Mouse (Mus musculus) ES-E14 (cell line): ENCODE measurements around the gene Fer. TPM values are rescaled to one million over a fixed set of nuclear protein-coding genes. Genes with fewer than 3 reads are reported as not detected.

Source experiments
- DNase-seq: peaks from one replicate; pipeline ENCODE4 v3.0.0-alpha.2; 2013; ENCODE audit warnings: low read depth, low spot score
- H3K27ac ChIP-seq: 2 replicates; pipeline ENCODE4 v1.5.1; 2012; ENCODE audit warnings: low read depth, mild to moderate bottlenecking, low read length, moderate library complexity, mixed read lengths; ENCODE audit not compliant: poor library complexity, insufficient read depth, severe bottlenecking
- H3K36me3 ChIP-seq: 2 replicates; pipeline ENCODE4 v1.6.1; 2012; ENCODE audit warnings: mild to moderate bottlenecking, low read length, moderate library complexity, mixed read lengths; ENCODE audit not compliant: control insufficient read depth, poor library complexity, insufficient read depth, severe bottlenecking
- H3K4me1 ChIP-seq, 2 experiments: fragments of 150-350 bp in 1 of 2; sonication (generic) in 1 of 2; 2 replicates each; pipeline ENCODE4 v1.6.1; 2012; ENCODE audit warnings: low read length in 2 of 2, mild to moderate bottlenecking in 1 of 2, mixed read lengths in 1 of 2; ENCODE audit not compliant: control insufficient read depth in 2 of 2, insufficient read depth in 2 of 2, poor library complexity in 1 of 2
- H3K4me3 ChIP-seq, 2 experiments: fragments of 150-350 bp in 1 of 2; sonication (generic) in 1 of 2; 2 replicates each; pipeline ENCODE4 v1.5.1; 2012; ENCODE audit warnings: low read length in 2 of 2, low read depth in 1 of 2, mild to moderate bottlenecking in 1 of 2, mixed read lengths in 1 of 2; ENCODE audit not compliant: insufficient read depth in 1 of 2, poor library complexity in 1 of 2, severe bottlenecking in 1 of 2
- H3K9ac ChIP-seq: 2 replicates; pipeline ENCODE4 v1.6.1; 2012; ENCODE audit warnings: low read depth, mild to moderate bottlenecking, low read length, mixed read lengths; ENCODE audit not compliant: poor library complexity, insufficient read depth, severe bottlenecking
- H3K9me3 ChIP-seq: fragments of 150-350 bp; sonication (generic); 2 replicates; pipeline ENCODE4 v1.6.1; 2012; ENCODE audit warnings: low read depth, mild to moderate bottlenecking, low read length; ENCODE audit not compliant: control insufficient read depth, insufficient read depth
- CHD2 ChIP-seq: IDR thresholded peaks from 2 replicates; pipeline ENCODE4 v1.6.1; 2014; ENCODE audit warnings: mild to moderate bottlenecking, low read depth, low read length, inconsistent platforms
- HCFC1 ChIP-seq: IDR thresholded peaks from 2 replicates; pipeline ENCODE4 v1.6.1; 2012; ENCODE audit warnings: low read length, inconsistent platforms, borderline replicate concordance; ENCODE audit not compliant: insufficient read depth
- MAFK ChIP-seq: IDR thresholded peaks from 2 replicates; pipeline ENCODE4 v1.6.1; 2014; ENCODE audit warnings: mild to moderate bottlenecking, low read depth, low read length, inconsistent platforms; ENCODE audit not compliant: insufficient read depth
- ZC3H11A ChIP-seq: IDR thresholded peaks from 2 replicates; pipeline ENCODE4 v1.6.1; 2012; ENCODE audit warnings: low read depth, mild to moderate bottlenecking, inconsistent platforms, low read length, borderline replicate concordance
- ZNF384 ChIP-seq: IDR thresholded peaks from 2 replicates; pipeline ENCODE4 v1.6.1; 2012; ENCODE audit warnings: low read depth, low read length, inconsistent platforms
- in situ Hi-C, 2 experiments: fragments of 600-800 bp; cut with MboI; formaldehyde crosslinking; loops; one replicate each; pipeline ENCODE4 v1.15.1; 2025; ENCODE audit warnings: low sequenced_read_pairs in 2 of 2, inconsistent platforms in 1 of 2; ENCODE audit not compliant: unreplicated experiment in 2 of 2
- total RNA-seq: library from RNA; depleted of rRNA; stranded (reverse); fragments of 300-350 nt; gene quantifications from 2 replicates; pipeline ENCODE4 v1.2.3, GENCODE M21; 2012

Gene Fer
- total RNA-seq, 1 experiment = 14.2 TPM

- in situ Hi-C loops = no loop called here
Measured at GRCm38 (mm10) chr17:63988710-63989109, 125.8 kb downstream of the Fer start.

DNA sequence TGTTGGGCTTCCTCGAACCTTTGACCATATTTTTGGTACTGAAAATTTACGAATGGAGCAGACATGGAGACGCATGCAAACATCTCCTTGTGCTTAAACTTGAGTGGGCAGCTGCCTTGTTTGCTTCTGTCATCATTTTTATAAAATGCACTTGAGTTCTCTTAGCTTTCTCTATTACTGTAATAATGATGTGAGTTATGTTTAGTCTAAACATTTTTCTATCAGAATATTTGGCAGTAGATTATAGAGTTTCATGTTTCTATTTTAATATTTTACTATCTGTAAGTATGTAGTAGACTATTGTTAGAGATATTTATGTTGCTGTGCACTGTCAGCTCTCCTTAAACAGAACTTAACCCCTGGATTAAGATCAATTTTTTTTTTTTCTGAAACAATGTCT, 128.3 kb downstream of the Fer start:
- Histone ChIP-seq H3K36me3 (no peaks in the 10 kb centered on the region), H3K9me3 (no peaks in the 10 kb centered on the region), H3K27ac (no peak overlapping the region), H3K9ac (no peak overlapping the region), H3K4me1 (no peaks in the 10 kb centered on the region), H3K4me3 (no peak overlapping the region)
- no peak for DNase-seq
- TF ChIP-seq MAFK (no peak), HCFC1 (no peak), CHD2 (no peak), ZC3H11A (no peak), ZNF384 (no peak)
- in situ Hi-C loops = no loop called here

More at GRCm38 (mm10) chr17:63988710-63989109, 125.8 kb downstream of the Fer start:
- no peaks in the 10 kb centered on the region for H3K36me3 ChIP-seq
- TF ChIP-seq HCFC1 (no peak), CHD2 (no peak), ZC3H11A (no peak), MAFK (no peak), ZNF384 (no peak)
- no peaks in the 10 kb centered on the region for H3K4me1 ChIP-seq
- no peak for DNase-seq
- no peaks in the 10 kb centered on the region for H3K9me3 ChIP-seq
- H3K9ac ChIP-seq = no peak overlapping the region
- H3K27ac ChIP-seq = no peak overlapping the region
- H3K4me3 ChIP-seq = no peak overlapping the region

DNA sequence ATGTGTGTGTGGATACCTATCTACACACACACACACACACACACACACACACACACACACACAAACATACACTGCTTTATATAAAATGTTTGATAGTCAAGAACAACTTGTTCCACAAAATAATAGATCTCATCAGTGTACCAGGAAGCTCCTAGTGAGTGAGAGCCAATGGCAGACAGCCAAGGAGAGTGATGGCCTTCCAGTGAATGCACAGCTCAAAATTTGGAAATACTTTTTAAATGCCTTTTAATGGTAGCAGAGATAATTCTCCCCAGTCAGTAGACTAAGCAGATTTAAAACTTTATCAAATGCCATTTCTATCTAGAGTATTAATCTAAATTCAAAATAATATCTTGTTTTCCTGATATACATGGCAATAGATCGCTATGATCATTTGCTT, 133.1 kb downstream of the Fer start:
- H3K4me1 ChIP-seq = no peaks in the 10 kb centered on the region
- no peak for TF ChIP-seq MAFK
- no peak for TF ChIP-seq ZC3H11A
- no peak for TF ChIP-seq HCFC1
- no peak for TF ChIP-seq ZNF384
- TF ChIP-seq CHD2 = no peak
- no peak for DNase-seq
- H3K36me3 ChIP-seq = no peaks in the 10 kb centered on the region
- H3K9ac ChIP-seq = no peak overlapping the region
- in situ Hi-C loops = no loop called here
- no peak overlapping the region for H3K4me3 ChIP-seq
- no peaks in the 10 kb centered on the region for H3K9me3 ChIP-seq
- no peak overlapping the region for H3K27ac ChIP-seq

- in situ Hi-C loops = no loop called here
Measured at GRCm38 (mm10) chr17:63997643-63998042, 134.8 kb downstream of the Fer start.

GRCm38 (mm10) chr17:64003444-64003843, 140.6 kb downstream of the Fer start:
- no peaks in the 10 kb centered on the region; the same call in 1 of the 2 replicates for H3K36me3 ChIP-seq
- no peaks in the 10 kb centered on the region for H3K9me3 ChIP-seq
- TF ChIP-seq ZC3H11A = no peak
- no peak for TF ChIP-seq MAFK
- no peak for TF ChIP-seq ZNF384
- no peak for TF ChIP-seq CHD2
- no peak for TF ChIP-seq HCFC1
- no peaks in the 10 kb centered on the region for H3K4me1 ChIP-seq
- no peak overlapping the region for H3K27ac ChIP-seq
- no peak overlapping the region for H3K9ac ChIP-seq
- peak; percentile 15 for DNase-seq
- no peak overlapping the region for H3K4me3 ChIP-seq
- in situ Hi-C loops = no loop called here

More at GRCm38 (mm10) chr17:63997643-63998042, 134.8 kb downstream of the Fer start:
- TF ChIP-seq MAFK (no peak), ZC3H11A (no peak), CHD2 (no peak), HCFC1 (no peak)
- H3K36me3 ChIP-seq = no peaks in the 10 kb centered on the region; the same call in 1 of the 2 replicates
- no peak overlapping the region for H3K4me3 ChIP-seq
- H3K27ac ChIP-seq = no peak overlapping the region
- no peak for DNase-seq
- no peak overlapping the region for H3K9ac ChIP-seq
- H3K4me1 ChIP-seq = no peaks in the 10 kb centered on the region
- H3K9me3 ChIP-seq = no peaks in the 10 kb centered on the region
